Mouse (Mus musculus) right cerebral cortex, postnatal 25 days (tissue): Measurements from ENCODE around the gene Slc24a2.

ENCODE experiments used
- DNase-seq: peaks from one replicate; pipeline ENCODE4 v3.0.0; 2022

Slc24a2 gene

DNA sequence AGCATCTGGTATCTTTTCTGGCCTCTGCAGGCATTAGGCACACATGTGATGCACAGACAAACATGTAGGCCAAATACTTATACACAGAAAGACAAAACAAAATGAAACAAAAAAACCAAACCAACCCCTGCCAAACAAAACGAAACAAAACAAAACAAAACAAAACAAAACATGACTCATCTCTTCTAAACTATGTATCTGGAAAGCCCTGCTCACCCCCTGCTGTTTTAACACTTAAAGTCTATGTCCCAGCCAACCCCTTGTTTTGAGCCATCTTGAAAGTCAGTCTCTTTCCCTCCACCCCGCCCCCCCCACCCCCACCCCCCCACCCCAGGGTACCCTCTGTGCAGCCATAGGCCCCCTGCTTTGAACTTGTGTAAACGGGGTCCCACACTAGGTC is 293.6 kb downstream of the Slc24a2 start:
- no peak for DNase-seq

GRCm38 (mm10) chr4:86936217-86936616 is 294.1 kb downstream of the Slc24a2 start:
- no peak for DNase-seq
